Mouse (Mus musculus): ENCODE measurements around the gene Strap.

DNA sequence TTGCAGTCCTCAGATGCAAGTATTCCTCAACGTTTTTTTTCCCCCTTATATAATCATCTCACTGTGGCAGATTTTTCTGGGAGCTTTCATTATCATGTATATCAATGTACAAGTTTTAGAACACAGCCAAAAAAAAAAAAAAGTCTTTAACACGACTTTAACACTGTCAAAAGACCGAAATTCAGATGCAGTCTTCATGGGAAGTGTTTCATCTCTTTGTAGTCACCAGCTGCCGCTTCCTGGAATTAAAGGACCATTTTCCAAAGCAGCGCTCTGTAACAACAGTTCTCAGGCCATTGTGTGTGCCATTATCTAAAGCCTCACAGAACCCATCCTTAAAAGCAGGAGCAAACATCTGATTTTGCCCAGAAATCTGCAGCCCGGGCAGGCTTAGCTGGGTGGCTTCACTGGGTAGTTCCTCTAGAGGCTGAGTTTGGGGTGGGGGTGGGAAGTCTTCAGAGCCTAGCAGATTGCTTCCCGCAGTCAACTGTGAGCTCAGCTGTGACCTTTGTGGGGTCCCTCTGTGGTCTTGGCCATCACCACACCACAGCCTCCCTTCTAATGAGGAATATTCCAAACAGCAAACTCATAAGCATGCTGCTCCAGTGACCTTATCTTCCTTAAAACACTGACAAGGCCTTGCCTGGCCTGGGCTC lies 22.1 kb upstream of the Strap start:
- TF ChIP-seq GATA1 (IDR thresholded peaks at IDR 0.05; ENCODE audit: borderline replicate concordance, low read length) (no peak), FLI1 (IDR thresholded peaks at IDR 0.05; ENCODE audit: low read length) (no peak)

All from megakaryocyte, embryonic 14.5 days (primary cell).